ENCODE assay signal across 26 mouse cellular contexts in genomic region chr2:73631816-73632215, GRCm38 (mm10). TPM values are rescaled to one million over a fixed set of nuclear protein-coding genes. Genes with fewer than 3 reads are reported as not detected.
DNase-seq lines count a peak whose midpoint lies in the region; ATAC-seq and TF ChIP-seq lines count a peak whose summit lies in the region.
"Had no signal": no experiment of that assay in that cellular context is flagged by ENCODE, and none has a peak within 500 bp of the region (broad histone marks: within the 10 kb centered on the region; RNA-seq: fewer than 3 reads in every experiment).

No protein-coding gene starts in this region.

- no peak for ATAC-seq in forebrain, postnatal 0 days
- no peak for ATAC-seq in forebrain, embryonic 12.5 days (ENCODE audit: low FRiP score)
- no peak for ATAC-seq in intestine, postnatal 0 days
- ATAC-seq: forebrain, embryonic 15.5 days; hindbrain, embryonic 16.5 days; intestine, embryonic 15.5 days; Patski had no signal

- H3K27ac ChIP-seq in forebrain, postnatal 0 days (ENCODE audit: low read depth, low read length), result peak overlapping the region; percentile 35; the same call in 1 of the 2 replicates
- H3K27ac ChIP-seq in forebrain, embryonic 12.5 days, result no peak overlapping the region
- peak overlapping the region; percentile 78 for H3K27ac ChIP-seq in layer of hippocampus, adult 2 months
- no peak overlapping the region for H3K27ac ChIP-seq in CH12.LX (ENCODE audit: insufficient read depth, low read depth)
- peak overlapping the region; percentile 70; the same call in 1 of the 2 replicates for H3K27ac ChIP-seq in cortical plate, adult 2 months (ENCODE audit: insufficient read depth, low read length)
- no peak overlapping the region for H3K27ac ChIP-seq in intestine, postnatal 0 days (ENCODE audit: low read depth, low read length)
- H3K27ac ChIP-seq: forebrain, embryonic 15.5 days; heart, adult 2 months; hindbrain, embryonic 10.5 days; hindbrain, embryonic 13.5 days; intestine, embryonic 15.5 days had no signal

- in situ Hi-C loops in CH12.LX (cut with MboI; ENCODE audit: low pct_ligation_motif_present, low pct_unique_long_range_greater_than_20kb, low sequenced_read_pairs), result no loop called here

- dilution Hi-C loops in CH12.LX (cut with MboI; ENCODE audit: extremely low pct_ligation_motif_present, extremely low pct_unique_long_range_greater_than_20kb, low sequenced_read_pairs), result no loop called here

- H3K4me2 ChIP-seq in forebrain, postnatal 0 days (ENCODE audit: low read depth), result no peak overlapping the region
- no peak overlapping the region for H3K4me2 ChIP-seq in forebrain, embryonic 12.5 days
- peak overlapping the region; percentile 32; the same call in 1 of the 2 replicates for H3K4me2 ChIP-seq in CH12.LX (ENCODE audit: insufficient read depth, low read depth, poor library complexity, severe bottlenecking)
- H3K4me2 ChIP-seq in intestine, postnatal 0 days (replicated peaks; ENCODE audit: low read depth), result no peak overlapping the region
- H3K4me2 ChIP-seq: forebrain, embryonic 15.5 days; heart, embryonic 11.5 days; hindbrain, embryonic 13.5 days; intestine, embryonic 15.5 days had no signal

- TF ChIP-seq POLR2A in CH12.LX (IDR thresholded peaks at IDR 0.05; ENCODE audit: low read depth, low read length), result no peak
- TF ChIP-seq POLR2A in cortical plate, adult 2 months (IDR thresholded peaks at IDR 0.05; ENCODE audit: extremely low read depth, insufficient read depth, low read length), result no peak

- no peaks in the 10 kb centered on the region for H3K79me2 ChIP-seq in CH12.LX (replicated peaks; ENCODE audit: control insufficient read depth, extremely low read depth, insufficient read depth, poor library complexity, severe bottlenecking)

- H3K4me1 ChIP-seq in forebrain, postnatal 0 days (ENCODE audit: insufficient read depth), result no peaks in the 10 kb centered on the region
- no peaks in the 10 kb centered on the region for H3K4me1 ChIP-seq in forebrain, embryonic 12.5 days
- H3K4me1 ChIP-seq in CH12.LX (ENCODE audit: control insufficient read depth in 1 of 2, insufficient read depth in 2 of 2), result peaks cover 3 to 7% of the 10 kb centered on the region in 2 experiments; a peak in 3 of 4 replicates
- peaks cover 5% of the 10 kb centered on the region for H3K4me1 ChIP-seq in cortical plate, adult 2 months (ENCODE audit: control insufficient read depth, insufficient read depth, low read length)
- H3K4me1 ChIP-seq in intestine, postnatal 0 days (replicated peaks; ENCODE audit: control insufficient read depth, insufficient read depth, low read length), result no peaks in the 10 kb centered on the region
- H3K4me1 ChIP-seq: forebrain, embryonic 15.5 days; hindbrain, embryonic 10.5 days; hindbrain, embryonic 13.5 days; intestine, embryonic 15.5 days had no signal

- no peaks in the 10 kb centered on the region for H3K36me3 ChIP-seq in forebrain, postnatal 0 days (ENCODE audit: insufficient read depth)
- H3K36me3 ChIP-seq in forebrain, embryonic 12.5 days (replicated peaks), result peaks cover 16% of the 10 kb centered on the region
- peaks cover 0 to 4% of the 10 kb centered on the region in 2 experiments for H3K36me3 ChIP-seq in CH12.LX (replicated peaks in 1 of 2; ENCODE audit: control insufficient read depth in 1 of 2, insufficient read depth in 1 of 2, low read length in 1 of 2)
- H3K36me3 ChIP-seq in intestine, postnatal 0 days (ENCODE audit: control insufficient read depth, insufficient read depth), result no peaks in the 10 kb centered on the region
- H3K36me3 ChIP-seq: G1E; intestine, embryonic 15.5 days had no signal

- no peak for TF ChIP-seq CTCF in forebrain, postnatal 0 days (IDR thresholded peaks at IDR 0.05; ENCODE audit: low read depth)
- no peak for TF ChIP-seq CTCF in layer of hippocampus, adult 2 months (conservative IDR thresholded peaks at IDR 0.05)
- TF ChIP-seq CTCF in CH12.LX (conservative IDR thresholded peaks at IDR 0.05 in 1 of 2, IDR thresholded peaks at IDR 0.05 in 1 of 2; ENCODE audit: low read depth in 2 of 2, low read length in 2 of 2), result no peak
- TF ChIP-seq CTCF in cortical plate, adult 2 months (IDR thresholded peaks at IDR 0.05; ENCODE audit: extremely low read depth, insufficient read depth, low read length), result no peak
- no peak for TF ChIP-seq CTCF in intestine, postnatal 0 days (IDR thresholded peaks at IDR 0.05; ENCODE audit: low read depth)

- H3K9me3 ChIP-seq in forebrain, postnatal 0 days (ENCODE audit: low read length), result no peaks in the 10 kb centered on the region
- H3K9me3 ChIP-seq in forebrain, embryonic 12.5 days, result no peaks in the 10 kb centered on the region
- H3K9me3 ChIP-seq in CH12.LX (replicated peaks; ENCODE audit: low read length), result no peaks in the 10 kb centered on the region
- H3K9me3 ChIP-seq in intestine, postnatal 0 days (ENCODE audit: control insufficient read depth), result no peaks in the 10 kb centered on the region
- H3K9me3 ChIP-seq: forebrain, embryonic 15.5 days; G1E; hindbrain, embryonic 10.5 days; hindbrain, embryonic 13.5 days; intestine, embryonic 15.5 days had no signal

- WGBS in forebrain, postnatal 0 days, result 84% methylated on average over 7 of the region's 7 CpGs
- 92% methylated on average over 7 of the region's 7 CpGs for WGBS in forebrain, embryonic 12.5 days
- 94% methylated on average over 7 of the region's 7 CpGs for WGBS in intestine, postnatal 0 days

- TF ChIP-seq EP300 in CH12.LX (IDR thresholded peaks at IDR 0.05; ENCODE audit: low read length), result 0 out of 2 replicates have a peak, but pooled peaks have one; percentile 17

- H3K4me3 ChIP-seq in forebrain, postnatal 0 days (ENCODE audit: low read depth, low read length), result no peak overlapping the region
- no peak overlapping the region for H3K4me3 ChIP-seq in forebrain, embryonic 12.5 days (replicated peaks)
- no peak overlapping the region for H3K4me3 ChIP-seq in layer of hippocampus, adult 2 months
- H3K4me3 ChIP-seq in CH12.LX (replicated peaks in 1 of 3; ENCODE audit: low read depth in 2 of 3, low read length in 2 of 3, poor library complexity in 1 of 3), result no peak overlapping the region
- no peak overlapping the region for H3K4me3 ChIP-seq in cortical plate, adult 2 months (ENCODE audit: insufficient read depth, low read length)
- no peak overlapping the region for H3K4me3 ChIP-seq in intestine, postnatal 0 days (ENCODE audit: low read depth, low read length)
- H3K4me3 ChIP-seq: forebrain, embryonic 15.5 days; heart, adult 2 months; hindbrain, embryonic 10.5 days; hindbrain, embryonic 13.5 days; intestine, embryonic 15.5 days had no signal

- no peak for TF ChIP-seq RAD21 in CH12.LX (IDR thresholded peaks at IDR 0.05; ENCODE audit: low read depth, low read length)

- H3K27me3 ChIP-seq in forebrain, postnatal 0 days (ENCODE audit: insufficient read depth, low read length), result no peaks in the 10 kb centered on the region
- H3K27me3 ChIP-seq in forebrain, embryonic 12.5 days, result no peaks in the 10 kb centered on the region
- no peaks in the 10 kb centered on the region for H3K27me3 ChIP-seq in CH12.LX (replicated peaks)
- no peaks in the 10 kb centered on the region for H3K27me3 ChIP-seq in intestine, postnatal 0 days (replicated peaks; ENCODE audit: control insufficient read depth, insufficient read depth, low read length)
- H3K27me3 ChIP-seq: forebrain, embryonic 15.5 days; hindbrain, embryonic 13.5 days; intestine, embryonic 15.5 days; Patski had no signal

- no peak overlapping the region for H3K9ac ChIP-seq in forebrain, postnatal 0 days
- no peak overlapping the region for H3K9ac ChIP-seq in forebrain, embryonic 12.5 days
- no peak overlapping the region for H3K9ac ChIP-seq in CH12.LX (ENCODE audit: insufficient read depth, low read depth)
- H3K9ac ChIP-seq in intestine, postnatal 0 days (ENCODE audit: low read depth, low read length), result no peak overlapping the region
- H3K9ac ChIP-seq: forebrain, embryonic 15.5 days; hindbrain, embryonic 13.5 days; intestine, embryonic 15.5 days had no signal

- DNase-seq in forebrain, postnatal 0 days, result no peak
- peak in 1 of 2 experiments; percentile 8 for DNase-seq in layer of hippocampus, adult 2 months (ENCODE audit: low spot score in 2 of 2)
- no peak for DNase-seq in layer of hippocampus, adult 11-12 months (ENCODE audit: low spot score)
- no peak for DNase-seq in CH12.LX (ENCODE audit: extremely low read depth)
- no peak for DNase-seq in right cerebral cortex, adult 18-20 months
- DNase-seq: adrenal gland, adult 2 months; adrenal gland, postnatal 14 days; cerebellum, adult 11-12 months; cerebellum, adult 8-10 months; cerebellum, postnatal 10 days; cerebellum, postnatal 36 days; gastrocnemius, postnatal 10 days; gastrocnemius, postnatal 36 days; heart, adult 2 months had no signal

TF ChIP-seq in CH12.LX, 34 proteins besides CTCF, POLR2A, EP300 and RAD21:
- TF ChIP-seq UBTF (IDR thresholded peaks at IDR 0.05; ENCODE audit: low read depth, low read length), result no peak
- no peak for TF ChIP-seq MXI1 (IDR thresholded peaks at IDR 0.05; ENCODE audit: low read depth, low read length)
- TF ChIP-seq KAT2A (IDR thresholded peaks at IDR 0.05; ENCODE audit: insufficient replicate concordance, low read length), result no peak
- TF ChIP-seq MAX (IDR thresholded peaks at IDR 0.05; ENCODE audit: low read length), result no peak
TF ChIP-seq in CH12.LX: peak in this region for 0.

RNA-seq across cellular contexts. Expression of gene Chrna1, which starts 51.7 kb away (rescaled TPM):
- total RNA-seq in forebrain, postnatal 0 days (2014; rRNA removed), result 0.05 TPM in 1 of 2 replicates, not detected in the other
- 0.08 and 0.17 TPM in 2 replicates for polyA plus RNA-seq in forebrain, postnatal 0 days (2015; fragmentation: Nextera tagmentation; extraction: Ambion mirVana)
- polyA plus RNA-seq in forebrain, embryonic 12.5 days (2016; fragmentation: Nextera tagmentation; extraction: Ambion mirVana), result 0.10 and 0.15 TPM in 2 replicates
- total RNA-seq in layer of hippocampus, adult 2 months (2021), result under 1 TPM; 0.42 to 0.54 TPM
- total RNA-seq in CH12.LX (2012; rRNA removed), result 0.04 TPM in 1 of 2 replicates, not detected in the other
- total RNA-seq in CH12.LX (2014; rRNA removed), result not detected in 2 replicates
- polyA plus RNA-seq in CH12.LX (2012; ENCODE audit: insufficient read length, low read depth), result not detected in 2 replicates
- polyA plus RNA-seq in cortical plate, adult 2 months (2012; rRNA removed), result 0.13 and 0.23 TPM in 2 replicates
- polyA plus RNA-seq in intestine, postnatal 0 days (2015; fragmentation: Nextera tagmentation; extraction: Ambion mirVana), result 0.08 and 0.12 TPM in 2 replicates
- total RNA-seq: adrenal gland, adult 2 months; adrenal gland, postnatal 14 days; granulocyte monocyte progenitor cell, adult 5-6 weeks; heart, adult 2 months had no signal
- polyA plus RNA-seq: G1E had no signal

Comparison
In these comparisons a context has a peak if more than half of its experiments do, and no peak if none do; other contexts are left out.
1. H3K27ac ChIP-seq: peak in forebrain, postnatal 0 days (single experiment), layer of hippocampus, adult 2 months (single experiment) and cortical plate, adult 2 months (single experiment); none in forebrain, embryonic 12.5 days (single experiment), CH12.LX (single experiment) and intestine, postnatal 0 days (single experiment).